Mouse (Mus musculus) layer of hippocampus, adult 18-20 months (tissue): ENCODE data around the gene Opn1mw. TPM values are rescaled to one million over a fixed set of nuclear protein-coding genes. Genes with fewer than 3 reads are reported as not detected.
A peak's percentile ranks its signal among the peaks of the same experiment; 100 is the strongest.
"Not testable (repeated sequence)": the region's sequence is repeated elsewhere in the genome, so short reads cannot be mapped to it uniquely, and the experiment has no call there.

Source experiments
- DNase-seq, 2 experiments: peaks; one replicate each; pipeline ENCODE4 v3.0.0; 2022; ENCODE audit warnings: low spot score in 2 of 2
- long read RNA-seq: library from polyadenylated mRNA; stranded (forward); transcript quantifications from one replicate; pipeline ENCODE4 v2.0.0, GENCODE M21; 2021
- total RNA-seq, 2 experiments: library from RNA; stranded (reverse); gene quantifications; 2 replicates each; pipeline ENCODE4 v1.2.3; 2021

Gene Opn1mw
- under 1 TPM; 0.51 to 0.62 TPM for total RNA-seq
- long read RNA-seq: 0 reads

DNA sequence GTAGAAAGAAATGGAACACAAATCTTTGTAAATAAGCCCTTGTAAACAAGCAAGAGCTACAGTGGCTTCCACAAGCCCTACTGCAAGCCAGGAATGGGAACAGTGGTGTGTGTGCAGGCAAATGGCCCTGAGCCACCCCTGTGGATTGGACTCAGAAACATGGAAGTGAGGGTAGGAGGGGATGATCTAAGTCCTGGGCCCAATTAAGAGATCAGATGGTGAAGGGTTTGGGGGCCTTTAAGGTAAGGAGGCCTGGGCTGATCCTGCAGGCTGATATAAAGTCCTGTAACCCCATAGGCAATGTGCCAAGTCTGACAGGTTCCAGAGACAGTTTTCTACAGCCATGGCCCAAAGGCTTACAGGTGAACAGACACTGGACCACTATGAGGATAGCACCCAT lies at the start of gene Opn1mw:
Gene Opn1mw (plus strand): TSS at position 301 of the 400 bp plus-strand sequence.
- DNase-seq: no peak

GRCm38 (mm10) chrX:74084276-74084837 lies 42.9 kb upstream of the Opn1mw start:
- peak in 1 of 2 experiments; percentile 0 for DNase-seq

DNA sequence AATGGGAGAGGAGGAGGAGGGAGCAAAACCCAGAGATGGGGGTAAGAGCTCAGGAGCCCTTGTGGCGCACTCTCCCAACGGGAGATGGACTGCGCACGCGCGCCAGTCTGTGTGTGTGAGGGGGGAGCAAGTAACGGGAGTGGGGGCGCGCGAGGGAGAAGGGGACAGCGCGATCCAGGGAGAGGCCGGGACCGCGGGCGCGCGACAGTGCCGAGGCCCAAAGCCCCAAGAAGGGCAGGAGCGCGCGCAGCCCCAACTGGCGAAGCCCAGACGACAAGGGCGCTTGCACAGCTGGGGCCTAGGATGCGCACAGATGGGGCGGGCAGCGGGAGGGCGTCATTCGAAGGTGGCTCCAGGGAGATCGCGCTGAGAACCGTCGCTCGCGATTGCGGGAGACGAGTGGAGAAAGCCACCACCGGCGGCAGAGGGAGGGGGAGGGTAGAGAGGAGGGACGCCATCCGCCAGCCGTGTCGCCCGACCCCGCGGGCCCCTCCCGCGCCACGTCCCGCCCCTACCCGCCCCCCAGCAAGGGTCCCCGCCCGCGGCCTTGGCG lies 42.2 kb upstream of the Opn1mw start:
- DNase-seq: peak; percentile 74 to 81

- DNase-seq: peak; percentile 97 to 99
Measured at GRCm38 (mm10) chrX:74085601-74086038, 41.6 kb upstream of the Opn1mw start.

DNA sequence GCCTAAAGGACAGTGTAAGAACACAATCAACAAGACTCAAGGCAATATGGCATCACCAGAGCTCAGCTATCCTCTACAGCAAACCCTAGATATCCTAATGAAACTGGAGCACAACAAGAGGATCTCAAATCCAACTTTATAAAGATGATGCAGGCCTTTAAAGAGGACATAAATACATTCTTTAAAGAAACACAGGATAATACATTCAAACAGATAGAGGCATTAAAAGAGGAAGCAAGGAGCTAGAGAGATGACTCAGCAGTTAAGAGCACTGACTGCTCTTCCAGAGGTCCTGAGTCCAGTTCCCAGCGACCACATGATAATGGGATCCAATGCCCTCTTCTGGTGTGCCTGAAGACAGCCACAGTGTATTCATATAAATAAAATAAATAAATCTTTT lies 32.1 kb upstream of the Opn1mw start:
- no peak for DNase-seq

DNA sequence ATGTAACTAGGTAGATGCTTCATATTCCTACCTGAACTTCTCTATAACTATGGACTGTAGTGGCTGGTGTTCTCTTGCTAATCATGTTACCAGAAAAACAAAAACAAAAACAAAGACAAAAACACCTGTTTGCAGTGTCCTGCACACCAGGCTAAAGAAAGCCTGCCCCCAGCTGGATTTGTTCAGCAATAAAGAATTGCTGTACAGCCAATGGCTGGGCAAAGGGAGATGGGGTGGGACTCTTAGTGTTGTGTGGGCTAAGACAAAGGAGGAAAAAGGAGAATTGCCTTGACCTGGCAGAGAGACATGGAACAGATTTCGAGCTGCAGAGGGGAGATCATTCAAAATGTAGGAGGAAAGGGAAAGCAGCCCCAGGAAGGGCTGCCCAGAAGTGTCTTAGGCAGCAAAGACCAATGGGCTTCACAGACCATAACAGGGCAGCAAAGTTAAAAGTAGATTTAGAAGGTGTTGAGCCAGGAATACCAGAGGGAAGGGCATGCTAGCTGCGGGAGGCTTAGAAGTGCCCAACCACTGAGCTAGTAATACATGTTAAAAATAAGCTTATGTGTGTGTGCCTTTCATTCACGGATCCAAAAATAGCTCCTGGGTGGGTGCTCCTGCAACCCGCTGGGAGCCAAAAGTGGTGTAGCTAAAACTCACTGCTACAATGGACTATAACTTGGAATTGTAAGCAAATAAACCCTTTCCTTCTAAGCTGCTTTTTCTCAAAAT lies 23.6 kb upstream of the Opn1mw start:
- no peak for DNase-seq

- DNase-seq: no peak
Measured at GRCm38 (mm10) chrX:74105916-74106315, 21.3 kb upstream of the Opn1mw start.

- DNase-seq: no peak
Measured at GRCm38 (mm10) chrX:74108747-74109146, 18.5 kb upstream of the Opn1mw start.

DNA sequence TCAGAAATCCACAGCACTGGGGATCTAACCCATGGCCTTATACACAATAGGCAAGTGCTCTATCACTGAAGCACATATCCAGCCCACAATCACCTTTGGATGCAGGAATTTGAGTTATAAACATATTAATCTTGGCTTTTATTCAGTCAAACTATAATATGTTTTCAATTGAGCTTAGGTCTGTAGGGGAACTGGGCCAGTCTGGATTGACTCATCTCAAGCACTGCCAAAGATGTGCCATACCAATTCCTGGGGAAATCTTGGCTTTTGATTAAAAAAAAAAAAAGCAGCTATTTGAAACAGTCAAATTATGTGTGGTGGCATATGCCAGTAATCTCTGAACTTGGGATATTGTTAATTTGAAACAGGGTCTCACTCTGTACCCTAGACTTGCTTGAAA lies 13.2 kb upstream of the Opn1mw start:
- no peak for DNase-seq

- DNase-seq: peak; percentile 11 to 59
Measured at GRCm38 (mm10) chrX:74115511-74115910, 11.8 kb upstream of the Opn1mw start.

GRCm38 (mm10) chrX:74124975-74125374 lies 2.3 kb upstream of the Opn1mw start:
- DNase-seq: no peak

GRCm38 (mm10) chrX:74135263-74135662 lies 8.0 kb downstream of the Opn1mw start, which contains the start of gene Mecp2:
TSS of gene Mecp2 (minus strand) at chrX:74135363.
- not testable (repeated sequence) for DNase-seq

- no peak for DNase-seq
Measured at GRCm38 (mm10) chrX:74167738-74168137, 40.5 kb downstream of the Opn1mw start, which contains the start of gene Tex28. TSS of gene Tex28 (minus strand) at chrX:74167838.

GRCm38 (mm10) chrX:74176959-74177358 lies 49.7 kb downstream of the Opn1mw start, which contains the start of gene Tktl1:
TSS of gene Tktl1 (plus strand) at chrX:74177259.
- no peak for DNase-seq

Other genes with a start within 250 kb of the Opn1mw start
- not detected for gene Avpr2, start 235.4 kb upstream of the Opn1mw start, total RNA-seq
- 100 to 1,000 TPM; 118 to 119 TPM for gene L1cam, start 231.4 kb upstream of the Opn1mw start, total RNA-seq
- 1 to 10 TPM; 4.3 to 4.4 TPM for gene Arhgap4, start 205.6 kb upstream of the Opn1mw start, total RNA-seq
- gene Naa10, start 205.5 kb upstream of the Opn1mw start, total RNA-seq: 10 to 100 TPM; 57.7 to 61.3 TPM
- gene Renbp, start 196.6 kb upstream of the Opn1mw start, total RNA-seq: 1 to 10 TPM; 5.4 to 5.5 TPM
- 10 to 100 TPM; 71.8 to 73.2 TPM for gene Hcfc1, start 161.1 kb upstream of the Opn1mw start, total RNA-seq
- gene Irak1, start 103.5 kb upstream of the Opn1mw start, total RNA-seq: 10 to 100 TPM; 50.1 to 55.4 TPM
- 10 to 100 TPM; 95.9 to 97.0 TPM for gene Mecp2, start 7.9 kb downstream of the Opn1mw start, total RNA-seq
- not detected for gene Tex28, start 40.4 kb downstream of the Opn1mw start, total RNA-seq
- not detected for gene Tktl1, start 49.8 kb downstream of the Opn1mw start, total RNA-seq
- gene Flna, start 122.4 kb downstream of the Opn1mw start, total RNA-seq: 10 to 100 TPM; 44.8 to 52.5 TPM
- 10 to 100 TPM; 37.2 to 43.0 TPM for gene Emd, start 127.2 kb downstream of the Opn1mw start, total RNA-seq
- gene Rpl10, start 143.3 kb downstream of the Opn1mw start, total RNA-seq: 100 to 1,000 TPM; 185 to 211 TPM
- gene Taz, start 154.4 kb downstream of the Opn1mw start, total RNA-seq: 10 to 100 TPM; 57.7 to 60.7 TPM
- gene Dnase1l1, start 154.9 kb downstream of the Opn1mw start, total RNA-seq: 1 to 10 TPM; 2.4 to 2.6 TPM
- gene Atp6ap1, start 169.6 kb downstream of the Opn1mw start, total RNA-seq: 100 to 1,000 TPM; 327 to 335 TPM
- 100 to 1,000 TPM; 615 to 618 TPM for gene Gdi1, start 177.5 kb downstream of the Opn1mw start, total RNA-seq
- 10 to 100 TPM; 24.6 to 30.3 TPM for gene Fam50a, start 185.6 kb downstream of the Opn1mw start, total RNA-seq
- gene Plxna3, start 201.6 kb downstream of the Opn1mw start, total RNA-seq: 10 to 100 TPM; 22.2 to 23.0 TPM
- gene Lage3, start 226.2 kb downstream of the Opn1mw start, total RNA-seq: 10 to 100 TPM; 19.7 to 24.0 TPM
- 10 to 100 TPM; 61.5 to 61.8 TPM for gene Ubl4a, start 245.8 kb downstream of the Opn1mw start, total RNA-seq
- 1 to 10 TPM; 2.3 to 2.6 TPM for gene Slc10a3, start 245.9 kb downstream of the Opn1mw start, total RNA-seq